In the genomic region with DNA sequence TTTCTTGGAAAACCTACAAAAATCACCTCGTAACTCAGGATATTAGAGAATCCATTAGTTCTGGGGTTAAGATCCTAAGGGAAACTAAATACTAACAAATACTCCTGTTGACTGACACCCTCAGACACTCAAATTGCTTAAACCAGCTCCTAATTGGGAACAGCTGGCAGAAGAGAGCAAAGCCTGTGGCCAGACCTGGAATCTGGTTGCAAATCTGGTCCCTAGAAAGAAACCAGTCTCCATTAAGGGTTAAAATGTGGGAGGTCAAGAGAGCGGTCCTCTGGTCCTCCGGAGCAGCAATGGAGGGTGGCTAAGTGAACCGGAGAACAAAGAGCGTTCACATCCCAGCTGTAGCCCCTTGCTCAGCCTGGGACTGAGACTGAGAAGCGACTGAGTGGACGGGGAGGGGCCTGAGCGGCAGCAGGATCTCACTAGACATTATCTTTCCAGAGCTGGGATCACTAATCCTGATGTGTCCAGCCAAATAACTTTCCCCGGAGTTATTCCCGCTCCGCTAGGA, we compare ENCODE assay signal across 8 mouse cellular contexts. TPM values are rescaled to one million over a fixed set of nuclear protein-coding genes. Genes with fewer than 3 reads are reported as not detected.
DNase-seq lines count a peak whose midpoint lies in the region; ATAC-seq lines count a peak whose summit lies in the region.

No protein-coding gene starts in this region.

- peak overlapping the region; percentile 16; the same call in 1 of the 2 replicates for H3K4me2 ChIP-seq in forebrain, embryonic 11.5 days (ENCODE audit: low read depth, low read length, severe bottlenecking)
- no peak overlapping the region for H3K4me2 ChIP-seq in forebrain, embryonic 16.5 days (ENCODE audit: low read length)
- peak overlapping the region; percentile 54 for H3K4me2 ChIP-seq in heart, embryonic 16.5 days (ENCODE audit: low read depth, low read length)
- peak overlapping the region; percentile 23; the same call in 1 of the 2 replicates for H3K4me2 ChIP-seq in midbrain, embryonic 12.5 days (replicated peaks)

- 18% methylated on average over 11 of the region's 11 CpGs for WGBS in forebrain, embryonic 11.5 days
- 20% methylated on average over 11 of the region's 11 CpGs for WGBS in forebrain, embryonic 16.5 days
- 24% methylated on average over 11 of the region's 11 CpGs for WGBS in heart, embryonic 16.5 days
- WGBS in midbrain, embryonic 12.5 days, result 13% methylated on average over 11 of the region's 11 CpGs

- H3K9ac ChIP-seq in forebrain, embryonic 11.5 days (ENCODE audit: low read length), result no peak overlapping the region
- H3K9ac ChIP-seq in forebrain, embryonic 16.5 days (replicated peaks; ENCODE audit: low read depth, low read length), result no peak overlapping the region
- 0 out of 2 replicates have a peak overlapping the region, but pooled peaks have one; percentile 17 for H3K9ac ChIP-seq in heart, embryonic 16.5 days (ENCODE audit: low read length)
- H3K9ac ChIP-seq in midbrain, embryonic 12.5 days (replicated peaks), result no peak overlapping the region

- H3K9me3 ChIP-seq in forebrain, embryonic 11.5 days (ENCODE audit: control insufficient read depth, low read length), result no peaks in the 10 kb centered on the region
- H3K9me3 ChIP-seq in forebrain, embryonic 16.5 days (ENCODE audit: control insufficient read depth, low read length), result no peaks in the 10 kb centered on the region
- H3K9me3 ChIP-seq in heart, embryonic 16.5 days (replicated peaks; ENCODE audit: control insufficient read depth, low read length), result no peaks in the 10 kb centered on the region
- H3K9me3 ChIP-seq in midbrain, embryonic 12.5 days, result no peaks in the 10 kb centered on the region

- 0 out of 2 replicates have a peak overlapping the region, but pooled peaks have one; percentile 28 for H3K27ac ChIP-seq in forebrain, embryonic 11.5 days (ENCODE audit: low read depth, low read length)
- no peak overlapping the region for H3K27ac ChIP-seq in forebrain, embryonic 16.5 days (ENCODE audit: low read length)
- peak overlapping the region; percentile 69 for H3K27ac ChIP-seq in heart, embryonic 16.5 days (ENCODE audit: low read length)
- 0 out of 2 replicates have a peak overlapping the region, but pooled peaks have one; percentile 25 for H3K27ac ChIP-seq in midbrain, embryonic 12.5 days (replicated peaks)

- DNase-seq in forebrain, embryonic 11.5 days (ENCODE audit: low spot score), result no peak
- peak; percentile 66 for DNase-seq in MN1 (ENCODE audit: low spot score)
- DNase-seq in cerebellum, adult 11 months, result no peak
- DNase-seq in thymus, postnatal 14 days, result no peak
- no peak for DNase-seq in urinary bladder, postnatal 4 days (ENCODE audit: low spot score in 2 of 2)

- peak; percentile 67; the same call in 1 of the 2 replicates for ATAC-seq in forebrain, embryonic 11.5 days (replicated peaks; ENCODE audit: low FRiP score)
- no peak for ATAC-seq in forebrain, embryonic 16.5 days
- peak; percentile 23; the same call in 1 of the 2 replicates for ATAC-seq in heart, embryonic 16.5 days (replicated peaks; ENCODE audit: extremely low read depth, insufficient read depth, low FRiP score)
- peak; percentile 62 for ATAC-seq in midbrain, embryonic 12.5 days (ENCODE audit: low FRiP score, low read depth)

- H3K36me3 ChIP-seq in forebrain, embryonic 11.5 days (ENCODE audit: control insufficient read depth, insufficient read depth, low read length), result no peaks in the 10 kb centered on the region
- no peaks in the 10 kb centered on the region for H3K36me3 ChIP-seq in forebrain, embryonic 16.5 days (ENCODE audit: control insufficient read depth, insufficient read depth)
- no peaks in the 10 kb centered on the region for H3K36me3 ChIP-seq in heart, embryonic 16.5 days (ENCODE audit: control insufficient read depth, insufficient read depth)
- H3K36me3 ChIP-seq in midbrain, embryonic 12.5 days, result no peaks in the 10 kb centered on the region

- no peaks in the 10 kb centered on the region for H3K27me3 ChIP-seq in forebrain, embryonic 11.5 days (ENCODE audit: control insufficient read depth, insufficient read depth, low read length)
- no peaks in the 10 kb centered on the region for H3K27me3 ChIP-seq in forebrain, embryonic 16.5 days (replicated peaks; ENCODE audit: control insufficient read depth, insufficient read depth, low read length)
- H3K27me3 ChIP-seq in heart, embryonic 16.5 days (ENCODE audit: control insufficient read depth, insufficient read depth, low read length), result no peaks in the 10 kb centered on the region
- peaks cover 3% of the 10 kb centered on the region; the same call in 1 of the 2 replicates for H3K27me3 ChIP-seq in midbrain, embryonic 12.5 days

- H3K4me1 ChIP-seq in forebrain, embryonic 11.5 days (replicated peaks; ENCODE audit: control insufficient read depth, insufficient read depth, low read length), result peaks cover 8% of the 10 kb centered on the region; the same call in 1 of the 2 replicates
- peaks cover 18% of the 10 kb centered on the region for H3K4me1 ChIP-seq in forebrain, embryonic 16.5 days (replicated peaks; ENCODE audit: control insufficient read depth, insufficient read depth, low read length)
- peaks cover 26% of the 10 kb centered on the region for H3K4me1 ChIP-seq in heart, embryonic 16.5 days (ENCODE audit: control insufficient read depth, insufficient read depth, low read length)
- H3K4me1 ChIP-seq in midbrain, embryonic 12.5 days, result peaks cover 21% of the 10 kb centered on the region

- H3K4me3 ChIP-seq in forebrain, embryonic 11.5 days (ENCODE audit: low read depth, low read length), result no peak overlapping the region
- H3K4me3 ChIP-seq in forebrain, embryonic 16.5 days (replicated peaks; ENCODE audit: low read length), result no peak overlapping the region
- no peak overlapping the region for H3K4me3 ChIP-seq in heart, embryonic 16.5 days (ENCODE audit: low read length)
- no peak overlapping the region for H3K4me3 ChIP-seq in midbrain, embryonic 12.5 days

RNA-seq across cellular contexts. Expression of gene Ptgfrn, which starts 51.4 kb away (rescaled TPM):
- 5.1 and 5.3 TPM in 2 replicates for polyA plus RNA-seq in forebrain, embryonic 11.5 days (2014; fragmentation: Nextera tagmentation; extraction: Ambion mirVana)
- 3.2 and 3.4 TPM in 2 replicates for polyA plus RNA-seq in forebrain, embryonic 16.5 days (2015; fragmentation: Nextera tagmentation; extraction: Ambion mirVana)
- polyA plus RNA-seq in heart, embryonic 16.5 days (2015; fragmentation: Nextera tagmentation; extraction: Ambion mirVana), result 5.2 and 5.4 TPM in 2 replicates
- polyA plus RNA-seq in midbrain, embryonic 12.5 days (2016; fragmentation: Nextera tagmentation; extraction: Ambion mirVana), result 1.9 and 2.6 TPM in 2 replicates
